Mouse (Mus musculus) thymus, postnatal 10 days (tissue): ENCODE data around the gene Gm17660.
A peak's percentile ranks its signal among the peaks of the same experiment; 100 is the strongest.
"Not testable (repeated sequence)": the region's sequence is repeated elsewhere in the genome, so short reads cannot be mapped to it uniquely, and the experiment has no call there.

Source experiments
- DNase-seq, 2 experiments: peaks; one replicate each; pipeline ENCODE4 v3.0.0; 2021; ENCODE audit warnings: low spot score in 2 of 2

Gene Gm17660

DNA sequence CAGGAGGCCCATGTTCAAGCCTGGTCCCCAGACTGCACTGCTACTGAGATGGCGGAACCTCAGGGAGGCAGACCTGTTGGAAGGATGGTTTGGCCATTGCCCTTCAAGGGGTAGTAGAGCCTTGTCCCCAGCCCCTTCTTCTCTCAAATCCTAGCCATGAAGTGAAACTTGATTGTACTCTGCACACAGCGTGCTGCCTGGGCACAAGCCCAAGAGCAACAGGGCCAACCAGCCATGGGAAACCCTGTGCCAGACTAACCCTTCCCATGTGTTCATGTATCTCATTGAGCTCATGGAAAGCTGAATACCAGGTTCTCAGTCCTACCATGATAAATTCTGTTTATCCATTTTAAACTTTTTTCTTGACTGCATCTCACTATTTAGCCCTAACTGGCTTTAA lies 34.5 kb downstream of the Gm17660 start:
- DNase-seq = no peak

- peak in 1 of 2 experiments; percentile 46 for DNase-seq
Measured at GRCm38 (mm10) chr5:104039154-104039932, 38.1 kb downstream of the Gm17660 start.

GRCm38 (mm10) chr5:104036686-104037085 lies 40.7 kb downstream of the Gm17660 start:
- DNase-seq = no peak

DNA sequence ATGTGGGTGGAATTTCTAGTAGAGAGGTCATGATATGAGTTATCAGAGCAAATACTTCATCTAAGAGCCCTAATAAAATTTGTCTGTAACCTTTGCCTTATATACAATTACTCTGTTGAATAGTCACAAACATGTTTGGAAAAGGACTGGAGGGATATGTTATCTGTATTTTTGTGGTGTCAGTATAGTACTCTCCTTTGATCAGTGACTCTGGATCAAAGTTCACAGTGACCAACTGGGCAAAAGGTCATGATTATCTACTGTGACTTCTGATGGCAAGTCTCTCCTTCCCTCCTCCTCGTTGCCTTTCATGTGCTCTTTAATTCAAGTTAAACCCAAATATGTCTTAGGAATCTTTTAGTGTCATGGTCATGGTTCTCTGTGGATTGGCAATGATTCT lies 41.6 kb downstream of the Gm17660 start:
- DNase-seq = no peak

DNA sequence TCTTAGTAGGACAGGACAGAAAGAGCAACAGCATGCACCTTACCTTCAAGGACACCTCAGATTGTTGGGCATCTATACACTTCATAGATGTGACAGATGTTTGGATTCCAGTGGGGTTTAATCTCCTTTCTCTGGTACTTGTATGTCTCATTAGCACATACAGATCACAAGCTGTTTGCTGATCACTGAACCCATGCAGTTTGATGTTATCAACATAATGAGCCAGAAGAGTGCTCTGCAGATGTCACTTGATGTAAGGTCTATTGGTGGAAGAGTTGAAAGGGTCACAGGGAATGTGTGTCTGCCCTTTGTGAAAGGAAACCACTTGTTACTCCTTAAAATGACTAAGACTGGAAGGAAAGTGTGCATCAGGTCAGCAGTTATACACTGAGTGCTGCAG lies 42.3 kb downstream of the Gm17660 start:
- DNase-seq = no peak

DNA sequence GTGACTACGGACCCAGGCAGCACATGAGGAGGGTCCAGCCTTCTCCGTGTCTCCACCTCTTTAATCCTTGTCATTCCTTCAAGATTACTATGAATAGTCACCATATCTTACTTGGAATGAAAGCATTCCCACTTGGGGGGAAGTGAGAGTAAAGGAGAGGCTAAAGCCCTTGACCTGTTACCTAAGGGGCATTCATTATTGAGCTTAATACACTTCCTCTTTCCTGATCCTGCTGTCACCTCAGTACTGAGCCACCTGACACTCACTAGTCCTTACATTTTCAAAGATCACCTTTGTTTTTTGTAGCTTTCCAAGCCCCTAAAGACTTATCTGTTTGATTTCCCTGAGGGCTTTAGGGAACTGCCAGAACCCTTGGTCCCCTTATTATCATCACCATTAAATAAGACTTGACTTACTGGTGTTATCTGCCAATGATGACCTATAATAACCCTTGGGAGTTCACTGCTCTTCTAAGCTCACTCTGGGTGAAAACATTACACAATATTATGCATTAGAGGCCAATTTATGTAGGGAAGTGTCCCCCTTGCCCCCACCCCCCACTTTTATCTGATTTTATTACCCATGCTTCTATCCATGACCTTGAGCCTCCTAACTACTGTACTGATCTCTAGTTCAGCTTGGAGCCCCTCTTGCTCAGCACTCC lies 44.8 kb downstream of the Gm17660 start:
- DNase-seq = no peak

DNA sequence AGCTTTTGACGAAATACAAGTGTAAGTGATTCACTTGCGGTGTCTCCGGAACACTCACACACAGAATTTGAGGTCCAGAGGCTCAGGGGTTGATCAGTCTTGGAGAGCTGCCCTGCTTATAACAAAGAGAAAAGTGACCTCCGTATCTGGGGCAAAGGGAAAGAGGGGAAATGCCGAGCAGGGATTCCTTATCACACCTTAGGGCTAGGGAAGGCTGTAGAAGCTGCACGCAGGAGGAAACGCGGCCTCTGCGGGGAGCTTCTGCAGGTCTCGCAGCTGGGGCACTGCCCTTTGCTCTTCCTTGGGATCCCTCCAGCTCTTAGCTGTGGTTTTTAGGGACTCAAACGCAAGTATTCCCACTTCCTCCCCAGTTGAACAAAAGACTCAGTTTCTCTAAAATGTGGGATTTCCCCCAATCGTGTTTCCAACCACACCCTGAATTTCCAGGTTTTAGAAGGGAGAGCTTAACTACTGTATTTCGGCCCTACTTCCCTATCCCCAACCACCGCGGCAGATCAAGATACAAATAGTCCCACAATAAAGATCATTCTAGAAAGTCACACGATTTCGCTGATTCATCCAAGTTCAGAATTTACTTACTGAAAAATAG lies 52.1 kb downstream of the Gm17660 start:
- DNase-seq = no peak

GRCm38 (mm10) chr5:104024762-104025161 lies 52.6 kb downstream of the Gm17660 start:
- no peak for DNase-seq

DNA sequence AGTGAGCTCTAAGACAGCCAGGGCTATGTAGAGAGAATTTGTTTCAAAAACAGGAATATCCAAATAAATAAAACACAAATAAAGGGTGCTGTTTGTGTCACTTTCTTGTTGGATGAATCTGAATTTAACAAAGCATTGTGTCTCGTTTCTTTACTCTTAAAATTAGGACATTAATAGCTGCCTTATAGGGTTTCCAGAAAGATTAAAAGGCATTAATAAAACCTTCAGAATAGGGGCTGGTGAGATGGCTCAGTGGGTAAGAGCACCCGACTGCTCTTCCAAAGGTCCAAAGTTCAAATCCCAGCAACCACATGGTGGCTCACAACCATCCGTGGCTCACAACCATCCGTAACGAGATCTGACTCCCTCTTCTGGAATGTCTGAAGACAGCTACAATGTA lies 53.2 kb downstream of the Gm17660 start:
- not testable (repeated sequence) for DNase-seq

- no peak for DNase-seq
Measured at GRCm38 (mm10) chr5:104023289-104024020, 54.0 kb downstream of the Gm17660 start.

GRCm38 (mm10) chr5:104022558-104022957 lies 54.9 kb downstream of the Gm17660 start:
- DNase-seq = no peak

GRCm38 (mm10) chr5:104021597-104022378 lies 55.6 kb downstream of the Gm17660 start, which contains the start of gene Hsd17b11:
Gene Hsd17b11, minus strand, starts transcription at chr5:104021919.
- peak; percentile 36 to 40 for DNase-seq
